Mouse (Mus musculus) embryonic facial prominence, embryonic 13.5 days (tissue): ENCODE measurements at regions not wholly inside any gene's neighbourhood (a gene's known extent, or its start where the extent isn't known, plus 50 kb on each side); places are given as distances from the start of the nearest gene placed in this dataset.

Experiments used
- ATAC-seq: fragments of 200-750 bp; cut with Nextera tagmentation; 2 replicates; pipeline ENCODE4 v1.8.0; 2017; ENCODE audit warnings: low read depth; ENCODE audit not compliant: insufficient number of reproducible peaks, insufficient read depth, low FRiP score, low TSS enrichment
- H3K27ac ChIP-seq: fragments of 300-500 bp; sonication (generic); 2 replicates; pipeline ENCODE4 v1.5.1; 2015; ENCODE audit warnings: moderate library complexity, mild to moderate bottlenecking, inconsistent platforms
- H3K27me3 ChIP-seq: fragments of 300-500 bp; sonication (generic); 2 replicates; pipeline ENCODE4 v1.6.1; 2015; ENCODE audit warnings: mild to moderate bottlenecking, inconsistent platforms
- H3K36me3 ChIP-seq: fragments of 300-500 bp; sonication (generic); 2 replicates; pipeline ENCODE4 v1.6.1; 2015; ENCODE audit warnings: mild to moderate bottlenecking, inconsistent platforms
- H3K4me1 ChIP-seq: fragments of 300-500 bp; sonication (generic); 2 replicates; pipeline ENCODE4 v1.6.1; 2015; ENCODE audit warnings: inconsistent platforms
- H3K4me2 ChIP-seq: fragments of 300-500 bp; sonication (generic); 2 replicates; pipeline ENCODE4 v1.6.1; 2015; ENCODE audit warnings: moderate library complexity, mild to moderate bottlenecking, inconsistent platforms
- H3K4me3 ChIP-seq: fragments of 300-500 bp; sonication (generic); 2 replicates; pipeline ENCODE4 v1.5.1; 2015; ENCODE audit warnings: mild to moderate bottlenecking, inconsistent platforms
- H3K9ac ChIP-seq: fragments of 300-500 bp; sonication (generic); 2 replicates; pipeline ENCODE4 v1.6.1; 2015; ENCODE audit warnings: mild to moderate bottlenecking, inconsistent platforms
- H3K9me3 ChIP-seq: fragments of 300-500 bp; sonication (generic); 2 replicates; pipeline ENCODE4 v1.6.1; 2016; ENCODE audit warnings: inconsistent platforms
- WGBS: fragments of 180-500 bp; shearing (Covaris S2); methylation state at CpG from one replicate; pipeline ENCODE4 v1.1.7; 2015; ENCODE audit warnings: mixed read lengths; 5-methylcytosine and 5-hydroxymethylcytosine counted together

DNA sequence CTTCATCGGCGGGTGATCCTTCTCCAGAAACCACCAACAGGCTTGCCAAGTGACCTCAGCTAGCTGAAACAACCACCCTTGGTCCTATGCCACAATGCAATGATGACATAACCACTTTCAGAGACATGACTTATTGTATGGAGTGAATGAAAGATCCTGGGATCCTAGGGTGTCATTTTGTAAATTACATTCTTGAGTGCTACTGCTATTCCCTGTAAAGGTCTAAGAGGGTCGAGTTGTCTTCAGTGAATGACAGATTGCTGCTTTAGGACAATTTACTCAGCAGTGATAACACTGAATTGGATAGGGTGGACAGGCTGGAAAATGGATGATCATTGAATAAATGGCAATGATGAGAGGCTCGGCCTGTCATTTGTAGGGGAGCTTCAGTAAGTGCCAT, 692.4 kb downstream of the Gm9008 start:
- no peak overlapping the region for H3K4me2 ChIP-seq
- 87% methylated on average over 4 of the region's 4 CpGs for WGBS

DNA sequence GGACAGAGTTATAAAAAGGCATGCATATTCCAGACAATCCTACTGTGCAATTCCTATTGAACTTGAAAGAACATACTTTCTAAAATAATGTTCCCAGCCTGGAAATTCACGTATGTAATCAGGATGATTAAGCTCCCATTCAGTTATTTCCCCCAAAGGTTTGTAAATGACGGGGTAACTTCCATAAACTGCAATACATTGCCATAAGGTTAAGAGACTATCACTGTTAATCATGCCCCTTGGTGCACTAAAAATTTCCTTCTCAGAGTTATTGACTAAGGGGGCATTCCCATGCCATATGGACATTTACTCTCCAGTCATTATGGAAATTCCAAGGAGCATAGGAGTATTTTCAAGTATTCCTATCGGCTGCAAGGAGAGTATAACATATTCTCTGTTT, 697.6 kb downstream of the Gm9008 start:
- H3K27me3 ChIP-seq = no peaks in the 10 kb centered on the region
- WGBS = 39% methylated on average over 3 of the region's 3 CpGs
- no peak overlapping the region for H3K27ac ChIP-seq
- no peaks in the 10 kb centered on the region for H3K9me3 ChIP-seq
- H3K4me2 ChIP-seq = no peak overlapping the region
- H3K36me3 ChIP-seq = no peaks in the 10 kb centered on the region
- peaks cover 4% of the 10 kb centered on the region; the same call in 1 of the 2 replicates for H3K4me1 ChIP-seq
- H3K4me3 ChIP-seq = no peak overlapping the region
- no peak overlapping the region for H3K9ac ChIP-seq
- ATAC-seq = no peak

More for the DNA sequence above, 692.4 kb downstream of the Gm9008 start:
- H3K4me3 ChIP-seq = no peak overlapping the region
- H3K9me3 ChIP-seq = no peaks in the 10 kb centered on the region
- H3K27ac ChIP-seq = no peak overlapping the region
- ATAC-seq = no peak
- no peak overlapping the region for H3K9ac ChIP-seq
- no peaks in the 10 kb centered on the region for H3K36me3 ChIP-seq
- no peaks in the 10 kb centered on the region for H3K27me3 ChIP-seq
- H3K4me1 ChIP-seq = 0 out of 2 replicates have a peak, but pooled peaks cover under 1% of the 10 kb centered on the region

DNA sequence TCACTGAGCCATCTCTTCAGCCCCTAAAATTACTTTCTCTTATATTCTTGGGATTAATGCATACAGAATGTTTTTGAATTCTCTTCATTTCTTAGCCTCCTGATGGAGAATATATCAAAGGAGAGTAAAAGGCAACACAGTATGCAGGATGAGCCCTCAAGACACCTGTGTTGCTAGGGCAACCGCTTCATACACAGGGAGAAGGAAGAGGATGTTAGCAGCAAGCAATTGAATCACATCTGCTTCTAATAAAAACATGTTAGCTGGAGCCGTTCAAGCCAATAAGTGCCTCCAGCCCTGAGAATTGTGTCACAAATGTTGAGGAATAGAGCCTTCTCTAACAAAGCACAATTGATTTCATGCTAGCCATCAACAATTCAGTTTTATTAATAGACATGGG, 698.0 kb downstream of the Gm9008 start:
- ATAC-seq = no peak
- Histone ChIP-seq H3K9me3 (no peaks in the 10 kb centered on the region), H3K36me3 (no peaks in the 10 kb centered on the region), H3K27me3 (no peaks in the 10 kb centered on the region), H3K4me3 (no peak overlapping the region), H3K27ac (no peak overlapping the region), H3K4me1 (peaks cover 4% of the 10 kb centered on the region; the same call in 1 of the 2 replicates), H3K4me2 (no peak overlapping the region), H3K9ac (no peak overlapping the region)
- WGBS = 19% methylated on average over 2 of the region's 2 CpGs

DNA sequence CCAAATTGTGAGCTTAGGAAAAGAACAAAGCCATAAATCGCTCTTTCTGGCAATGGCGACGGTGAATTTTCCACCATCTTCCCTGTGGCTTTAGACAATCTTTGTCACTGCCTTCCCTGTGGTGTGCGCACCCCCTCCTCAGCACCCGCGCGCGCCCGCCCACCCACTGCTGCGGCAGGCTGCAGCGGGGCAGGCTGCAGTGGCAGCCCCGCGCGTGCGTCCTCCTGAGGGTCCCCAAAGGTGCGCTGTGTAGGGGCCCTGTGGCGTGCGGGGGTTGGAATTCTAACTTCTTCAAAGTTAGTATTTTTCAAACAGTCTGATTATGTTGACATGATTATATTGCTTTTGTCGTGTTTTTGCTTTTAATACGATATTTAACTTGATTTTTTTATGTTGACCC, 714.9 kb downstream of the Gm9008 start:
- Histone ChIP-seq H3K27me3 (no peaks in the 10 kb centered on the region), H3K36me3 (no peaks in the 10 kb centered on the region), H3K27ac (no peak overlapping the region), H3K4me1 (no peaks in the 10 kb centered on the region), H3K4me2 (peak overlapping the region; percentile 35), H3K9me3 (no peaks in the 10 kb centered on the region), H3K4me3 (no peak overlapping the region), H3K9ac (no peak overlapping the region)
- WGBS = 54% methylated on average over 20 of the region's 20 CpGs
- ATAC-seq = no peak

DNA sequence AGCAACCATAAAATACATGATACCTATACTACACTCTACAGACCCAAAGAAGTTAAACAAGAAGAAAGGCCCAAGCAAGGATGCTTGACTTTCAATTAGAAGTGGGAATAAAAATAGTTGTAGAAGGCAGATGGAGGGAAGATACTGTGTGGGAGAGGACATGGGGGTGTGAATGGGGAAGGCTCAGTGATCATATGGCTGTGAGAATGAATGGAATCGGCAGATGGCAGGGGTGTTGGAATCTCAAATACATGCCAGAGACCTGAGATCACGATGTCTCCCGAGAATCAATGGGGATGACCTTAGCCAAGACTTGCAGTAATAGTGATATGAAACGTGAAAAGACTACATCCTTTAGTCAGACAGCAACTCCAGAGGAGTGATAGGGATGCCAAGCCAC, 734.5 kb downstream of the Gm9008 start:
- Histone ChIP-seq H3K4me1 (no peaks in the 10 kb centered on the region), H3K9ac (no peak overlapping the region), H3K4me3 (no peak overlapping the region), H3K27ac (no peak overlapping the region), H3K9me3 (no peaks in the 10 kb centered on the region), H3K36me3 (no peaks in the 10 kb centered on the region), H3K4me2 (no peak overlapping the region), H3K27me3 (no peaks in the 10 kb centered on the region)
- ATAC-seq = no peak
- WGBS = 84% methylated on average over 4 of the region's 4 CpGs

DNA sequence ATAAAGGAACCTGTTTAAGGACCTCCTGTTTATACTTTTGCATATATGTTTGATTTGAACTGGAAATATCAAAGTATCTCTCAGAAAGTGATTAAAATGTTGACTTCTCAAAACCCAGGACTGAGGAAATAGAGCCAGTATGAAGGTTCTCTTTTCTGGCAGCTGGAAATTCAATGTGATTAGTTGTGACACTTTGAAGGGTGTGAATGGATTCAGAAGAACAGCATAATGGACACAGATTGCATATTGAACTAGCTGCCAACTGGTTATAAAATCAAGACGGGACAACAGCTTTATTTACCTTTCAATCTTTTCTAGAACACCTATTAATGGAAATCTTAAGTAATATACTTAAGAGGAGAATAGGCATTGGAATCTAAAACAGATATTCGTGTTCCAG, 741.4 kb downstream of the Gm9008 start:
- Histone ChIP-seq H3K9ac (no peak overlapping the region), H3K9me3 (no peaks in the 10 kb centered on the region), H3K4me3 (no peak overlapping the region), H3K27ac (no peak overlapping the region), H3K36me3 (no peaks in the 10 kb centered on the region), H3K4me1 (no peaks in the 10 kb centered on the region), H3K4me2 (no peak overlapping the region), H3K27me3 (no peaks in the 10 kb centered on the region)
- ATAC-seq = no peak
- WGBS = 72% methylated on average over 2 of the region's 2 CpGs
